Mouse (Mus musculus) small intestine, adult 2 months (tissue): ENCODE results near the gene Ppil6. TPM values are rescaled to one million over a fixed set of nuclear protein-coding genes. Genes with fewer than 3 reads are reported as not detected.

Source experiments
- H3K27ac ChIP-seq: fragments of 200-500 bp; 2 replicates; pipeline ENCODE4 v1.5.1; 2012; ENCODE audit warnings: low read depth, low read length, control low read depth, inconsistent platforms; ENCODE audit not compliant: insufficient read depth
- H3K27me3 ChIP-seq: fragments of 200-500 bp; 2 replicates; pipeline ENCODE4 v1.6.1; 2012; ENCODE audit warnings: mild to moderate bottlenecking, moderate library complexity, low read length, inconsistent platforms; ENCODE audit not compliant: control insufficient read depth, insufficient read depth
- H3K36me3 ChIP-seq: fragments of 200-500 bp; 2 replicates; pipeline ENCODE4 v1.6.1; 2012; ENCODE audit warnings: mild to moderate bottlenecking, low read length, control low read depth, inconsistent platforms; ENCODE audit not compliant: control insufficient read depth, insufficient read depth
- H3K4me1 ChIP-seq: fragments of 200-500 bp; 2 replicates; pipeline ENCODE4 v1.6.1; 2012; ENCODE audit warnings: low read length, inconsistent platforms, mixed read lengths; ENCODE audit not compliant: control insufficient read depth, insufficient read depth, insufficient read length
- H3K4me3 ChIP-seq: fragments of 200-500 bp; 2 replicates; pipeline ENCODE4 v1.5.1; 2012; ENCODE audit warnings: low read depth, mild to moderate bottlenecking, control low read depth, inconsistent platforms, low read length, moderate library complexity
- CTCF ChIP-seq: fragments of 200-500 bp; IDR thresholded peaks from 2 replicates; pipeline ENCODE4 v1.5.1; 2012; ENCODE audit warnings: low read depth, mild to moderate bottlenecking, control low read depth, inconsistent platforms, low read length, moderate library complexity, mixed read lengths; ENCODE audit not compliant: insufficient replicate concordance, insufficient read length; ENCODE audit errors: extremely low read depth
- POLR2A ChIP-seq: fragments of 200-500 bp; IDR thresholded peaks from 2 replicates; pipeline ENCODE4 v1.6.1; 2012; ENCODE audit warnings: low read depth, mild to moderate bottlenecking, control low read depth, inconsistent platforms, low read length, moderate library complexity
- WGBS: fragments of 180-500 bp; shearing (Covaris S2); methylation state at CpG from one replicate; pipeline ENCODE4 v1.1.7; 2018; 5-methylcytosine and 5-hydroxymethylcytosine counted together
- polyA plus RNA-seq: library from polyadenylated mRNA; depleted of rRNA; stranded (reverse); fragments of >200 nt; gene quantifications from 2 replicates; pipeline ENCODE4 v1.2.3, GENCODE M21; 2012

The Ppil6 gene
- polyA plus RNA-seq, 1 experiment = 0.15 TPM

DNA sequence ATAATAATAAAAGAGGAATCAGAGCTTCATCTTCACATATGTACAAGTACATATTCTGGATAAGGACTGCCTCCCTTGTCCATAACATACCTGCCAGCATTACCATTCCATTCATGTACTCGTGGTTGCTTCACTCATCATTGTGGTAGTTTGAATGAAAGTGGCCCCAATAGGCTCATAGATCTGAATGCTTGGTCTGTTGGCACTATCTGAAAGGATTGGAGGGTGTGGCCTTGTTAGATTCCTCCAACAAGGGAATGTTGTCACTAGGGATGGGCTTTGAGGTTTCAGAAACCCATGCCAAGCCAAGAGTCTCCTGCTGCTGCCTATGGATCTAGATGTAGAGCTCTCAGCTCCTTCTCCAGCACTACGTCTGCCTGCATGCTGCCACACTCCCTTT, 45.8 kb downstream of the Ppil6 start:
- WGBS = 88% methylated on average over 2 of the region's 2 CpGs
- Histone ChIP-seq H3K4me3 (no peak overlapping the region), H3K27ac (no peak overlapping the region), H3K4me1 (no peaks in the 10 kb centered on the region), H3K36me3 (peaks cover 20% of the 10 kb centered on the region), H3K27me3 (no peaks in the 10 kb centered on the region)
- TF ChIP-seq POLR2A (no peak), CTCF (no peak)

- peaks cover 16% of the 10 kb centered on the region for H3K36me3 ChIP-seq
- no peaks in the 10 kb centered on the region for H3K4me1 ChIP-seq
- no peak overlapping the region for H3K27ac ChIP-seq
- no peaks in the 10 kb centered on the region for H3K27me3 ChIP-seq
- TF ChIP-seq POLR2A = no peak
- TF ChIP-seq CTCF = no peak
- H3K4me3 ChIP-seq = no peak overlapping the region
- WGBS = 72% methylated on average over 1 of the region's 1 CpGs
Observed at GRCm38 (mm10) chr10:41536714-41537113, 46.5 kb downstream of the Ppil6 start.

DNA sequence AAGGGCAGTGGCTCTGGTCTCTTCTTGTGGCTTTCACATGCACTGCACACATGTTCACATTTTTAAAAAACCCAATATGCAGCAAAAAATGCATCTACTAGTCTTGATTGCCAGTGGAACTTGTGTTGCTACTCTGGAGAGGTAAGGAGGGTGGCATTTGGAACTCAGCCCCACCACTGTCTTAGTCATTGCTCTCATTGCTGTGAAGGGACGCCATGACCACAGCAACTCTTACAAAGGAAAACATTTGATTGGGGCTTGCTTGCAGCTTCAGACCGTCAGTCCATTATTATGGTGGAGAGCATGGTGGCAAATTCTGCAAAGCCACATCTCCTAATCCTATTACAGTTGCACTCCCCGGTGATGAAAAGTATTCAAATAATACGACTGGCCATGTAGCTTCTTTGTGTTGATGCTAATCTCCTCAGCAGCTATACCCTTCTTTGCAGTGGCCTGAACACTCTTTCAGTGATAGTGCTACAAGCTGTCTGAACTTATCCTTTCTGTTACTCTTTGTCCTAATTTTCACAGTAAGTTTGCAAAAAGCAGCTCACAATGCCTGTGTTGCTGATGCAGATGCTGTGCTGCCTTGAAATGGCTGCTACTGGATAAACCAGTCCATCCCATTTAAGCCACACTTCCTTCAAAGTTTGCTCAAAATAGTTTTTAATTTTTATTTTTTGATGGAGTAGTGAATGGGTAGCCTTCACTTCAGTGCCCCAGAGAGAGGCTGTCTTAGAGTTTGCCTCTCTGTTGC, 47.2 kb downstream of the Ppil6 start:
- Histone ChIP-seq H3K27me3 (no peaks in the 10 kb centered on the region), H3K4me1 (no peaks in the 10 kb centered on the region), H3K36me3 (peaks cover 14% of the 10 kb centered on the region), H3K27ac (no peak overlapping the region), H3K4me3 (no peak overlapping the region)
- TF ChIP-seq CTCF = no peak
- no peak for TF ChIP-seq POLR2A
- 94% methylated on average over 4 of the region's 4 CpGs for WGBS

GRCm38 (mm10) chr10:41537983-41538330, 47.7 kb downstream of the Ppil6 start:
- TF ChIP-seq CTCF (no peak), POLR2A (no peak)

DNA sequence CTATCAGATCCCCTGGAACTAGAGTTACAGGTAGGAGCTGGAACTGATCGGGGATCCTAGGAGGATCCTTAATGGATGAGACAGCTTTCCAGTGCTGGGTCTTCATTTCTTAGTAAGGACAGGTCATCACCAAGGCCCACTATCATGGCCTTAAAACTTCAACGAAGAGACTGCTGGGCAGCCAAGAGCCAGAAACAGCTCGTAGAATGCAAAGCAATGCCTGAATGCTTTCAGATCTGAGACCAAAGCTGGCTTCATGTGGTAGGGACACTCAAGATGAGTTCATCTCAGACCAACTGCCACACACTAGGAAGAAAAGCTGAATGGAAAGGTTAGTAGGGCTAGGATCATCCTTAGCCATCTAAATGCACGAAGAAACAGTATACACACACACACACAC, 48.7 kb downstream of the Ppil6 start:
- peaks cover 3% of the 10 kb centered on the region; the same call in 1 of the 2 replicates for H3K36me3 ChIP-seq
- no peaks in the 10 kb centered on the region for H3K4me1 ChIP-seq
- H3K27me3 ChIP-seq = no peaks in the 10 kb centered on the region
- H3K4me3 ChIP-seq = no peak overlapping the region
- no peak overlapping the region for H3K27ac ChIP-seq
- TF ChIP-seq POLR2A = no peak
- no peak for TF ChIP-seq CTCF
- 93% methylated on average over 4 of the region's 4 CpGs for WGBS

More at GRCm38 (mm10) chr10:41537983-41538330, 47.7 kb downstream of the Ppil6 start:
- no peaks in the 10 kb centered on the region for H3K4me1 ChIP-seq
- H3K27ac ChIP-seq = no peak overlapping the region
- peaks cover 9% of the 10 kb centered on the region for H3K36me3 ChIP-seq
- H3K27me3 ChIP-seq = no peaks in the 10 kb centered on the region
- H3K4me3 ChIP-seq = no peak overlapping the region
- WGBS = 90% methylated on average over 3 of the region's 3 CpGs

DNA sequence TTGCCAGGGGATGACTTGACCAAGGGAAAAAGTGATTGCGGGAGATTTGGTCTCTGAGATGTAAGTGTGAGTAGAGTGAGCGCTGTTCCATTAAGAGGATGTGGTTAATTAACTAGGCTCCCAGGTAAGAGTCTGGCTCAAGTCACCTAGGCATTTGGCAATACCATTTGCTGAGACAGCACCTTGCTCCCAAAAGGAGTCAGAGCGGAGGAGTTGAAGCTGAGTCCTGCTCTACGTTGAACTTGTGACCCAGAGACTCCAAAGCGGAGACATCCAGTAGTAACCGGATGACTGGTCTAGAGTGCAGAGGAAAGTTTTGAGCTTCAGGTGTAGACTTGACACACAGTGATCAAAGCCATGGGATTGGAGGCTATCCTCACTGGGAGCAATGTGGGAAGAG, 51.8 kb downstream of the Ppil6 start:
- Histone ChIP-seq H3K27me3 (no peaks in the 10 kb centered on the region), H3K4me3 (no peak overlapping the region), H3K27ac (no peak overlapping the region), H3K36me3 (no peaks in the 10 kb centered on the region), H3K4me1 (peaks cover 6% of the 10 kb centered on the region; the same call in 1 of the 2 replicates)
- TF ChIP-seq POLR2A (no peak), CTCF (no peak)
- 96% methylated on average over 6 of the region's 6 CpGs for WGBS

DNA sequence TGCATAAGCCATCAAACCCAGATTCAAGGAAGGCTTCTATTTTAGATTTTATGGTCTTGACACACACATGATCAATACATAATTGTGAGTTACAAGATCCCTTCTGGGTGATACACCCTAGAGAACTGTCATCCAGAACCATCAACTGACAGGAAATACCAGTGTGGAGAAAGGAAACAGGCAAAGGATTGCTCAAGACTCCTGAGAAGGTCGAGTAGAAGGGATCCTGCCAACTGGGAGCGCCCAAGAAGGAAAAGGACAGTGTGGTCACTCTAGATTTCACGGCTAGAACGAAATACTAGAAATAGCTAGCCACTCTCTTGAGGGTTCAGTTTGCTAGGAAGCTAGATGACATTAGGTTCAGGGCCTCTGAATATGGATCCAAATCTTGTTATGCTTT, 53.2 kb downstream of the Ppil6 start:
- Histone ChIP-seq H3K4me1 (peaks cover 6% of the 10 kb centered on the region; the same call in 1 of the 2 replicates), H3K27me3 (no peaks in the 10 kb centered on the region), H3K4me3 (no peak overlapping the region), H3K27ac (no peak overlapping the region), H3K36me3 (no peaks in the 10 kb centered on the region)
- no peak for TF ChIP-seq POLR2A
- TF ChIP-seq CTCF = no peak
- 80% methylated on average over 4 of the region's 4 CpGs for WGBS
